Mouse (Mus musculus): Measurements from ENCODE around the gene Zfp986.
"Not testable (repeated sequence)": the region's sequence is repeated elsewhere in the genome, so short reads cannot be mapped to it uniquely, and the experiment has no call there.

The Zfp986 gene

GRCm38 (mm10) chr4:145868494-145868893, at the start of gene Zfp986:
Zfp986 (plus strand) TSS chr4:145868794.
- not testable (repeated sequence) for DNase-seq (ENCODE audit: low spot score)

- DNase-seq (ENCODE audit: low spot score), result not testable (repeated sequence)
Measured at GRCm38 (mm10) chr4:145819946-145820345, 48.6 kb upstream of the Zfp986 start.

- DNase-seq (ENCODE audit: low spot score), result not testable (repeated sequence)
Measured at GRCm38 (mm10) chr4:145825606-145826005, 43.0 kb upstream of the Zfp986 start.

GRCm38 (mm10) chr4:145831328-145832062, 37.1 kb upstream of the Zfp986 start:
- not testable (repeated sequence) for DNase-seq (ENCODE audit: low spot score)

DNA sequence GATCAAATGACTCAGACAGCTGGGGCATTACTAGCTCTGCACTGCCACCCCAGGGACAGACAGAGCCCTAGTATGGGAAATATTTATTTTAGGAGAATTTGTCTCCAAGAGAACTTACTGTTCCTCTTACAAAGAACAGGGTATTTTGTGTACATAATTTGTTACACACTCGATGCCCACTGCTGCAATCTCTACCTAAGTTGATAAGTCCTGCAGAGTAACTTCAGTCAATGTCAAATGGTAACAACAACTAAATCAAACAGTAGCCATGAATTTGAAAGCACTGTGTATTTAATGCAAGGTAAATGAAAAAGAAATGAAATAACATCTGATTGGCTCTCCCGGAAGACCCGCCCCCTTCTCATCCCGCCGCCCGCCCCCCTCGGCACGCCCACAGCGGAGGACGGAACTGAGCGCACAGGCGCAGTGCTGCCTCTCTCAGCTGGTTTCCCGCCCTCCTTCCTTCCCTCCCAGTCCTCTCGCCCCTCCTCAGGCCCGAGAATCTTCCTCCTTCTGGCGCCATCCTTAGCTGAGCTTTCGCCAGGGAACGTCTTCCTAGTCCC, 32.2 kb upstream of the Zfp986 start:
- not testable (repeated sequence) for DNase-seq (ENCODE audit: low spot score)

GRCm38 (mm10) chr4:145836863-145837440, 31.6 kb upstream of the Zfp986 start:
- DNase-seq (ENCODE audit: low spot score), result peak; percentile 13

DNA sequence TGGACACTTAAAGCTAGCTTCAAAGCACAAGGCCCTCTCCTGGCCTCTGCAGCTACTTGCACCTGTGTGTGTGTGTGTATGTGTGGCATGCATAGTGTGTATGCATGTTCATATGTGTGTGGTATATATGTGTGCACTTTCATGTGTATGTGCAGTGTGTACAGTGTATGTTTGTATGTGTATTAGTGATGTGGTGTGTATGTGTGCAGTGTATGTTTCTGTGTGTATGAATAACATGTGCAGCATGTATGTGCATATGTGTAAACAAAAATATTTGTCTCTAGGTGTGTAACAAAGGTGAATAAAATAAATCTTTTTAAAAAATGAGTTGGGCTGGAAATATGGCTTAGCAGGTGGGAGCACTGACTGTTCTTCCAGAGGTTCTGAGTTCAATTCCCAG, 21.8 kb upstream of the Zfp986 start:
- DNase-seq (ENCODE audit: low spot score), result not testable (repeated sequence)

- DNase-seq (ENCODE audit: low spot score), result not testable (repeated sequence)
Measured at GRCm38 (mm10) chr4:145848183-145848890, 20.3 kb upstream of the Zfp986 start.

GRCm38 (mm10) chr4:145848891-145849214, 19.7 kb upstream of the Zfp986 start:
- not testable (repeated sequence) for DNase-seq (ENCODE audit: low spot score)

- not testable (repeated sequence) for DNase-seq (ENCODE audit: low spot score)
Measured at GRCm38 (mm10) chr4:145851421-145851820, 17.2 kb upstream of the Zfp986 start.

DNA sequence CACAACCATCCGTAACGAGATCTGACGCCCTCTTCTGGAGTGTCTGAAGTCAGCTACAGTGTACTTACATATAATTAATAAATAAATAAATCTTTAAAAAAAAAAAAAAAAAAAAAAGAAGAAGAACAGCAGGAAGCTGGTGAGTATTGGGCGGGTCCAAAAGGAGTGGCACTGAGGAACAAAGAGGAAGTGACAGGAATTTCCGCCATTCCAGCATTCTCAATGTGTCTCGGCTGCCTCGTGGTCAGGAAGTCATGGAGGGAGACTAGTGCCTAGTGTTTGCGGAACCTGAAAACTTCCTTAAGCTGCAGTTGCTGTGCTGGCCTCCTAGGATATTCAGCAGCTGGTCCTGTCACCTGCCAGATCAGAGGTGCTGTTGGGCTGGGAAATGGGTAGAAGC, 4.7 kb upstream of the Zfp986 start:
- not testable (repeated sequence) for DNase-seq (ENCODE audit: low spot score)

Measured in urinary bladder, postnatal 10 days (tissue).